Mouse (Mus musculus): Measurements from ENCODE around the gene Slit3. TPM values are rescaled to one million over a fixed set of nuclear protein-coding genes. Genes with fewer than 3 reads are reported as not detected.

Slit3 gene
- polyA plus RNA-seq, 1 experiment from 2014 or later, result 24.1 TPM

GRCm38 (mm10) chr11:35481611-35482363 lies 360.8 kb downstream of the Slit3 start:
- 0 out of 2 replicates have a peak, but pooled peaks cover 5% of the 10 kb centered on the region for H3K9me3 ChIP-seq (ENCODE audit: control insufficient read depth, low read length)
- 87% methylated on average over 9 of the region's 9 CpGs for WGBS
- H3K36me3 ChIP-seq (ENCODE audit: control insufficient read depth, insufficient read depth, low read length), result no peaks in the 10 kb centered on the region
- H3K9ac ChIP-seq (ENCODE audit: low read depth, low read length), result no peak overlapping the region
- DNase-seq (ENCODE audit: low spot score), result no peak
- H3K27ac ChIP-seq (replicated peaks; ENCODE audit: low read depth, low read length), result no peak overlapping the region
- H3K27me3 ChIP-seq (replicated peaks; ENCODE audit: control insufficient read depth, insufficient read depth, low read length), result no peaks in the 10 kb centered on the region
- no peak overlapping the region for H3K4me3 ChIP-seq (ENCODE audit: low read depth, low read length)
- H3K4me2 ChIP-seq (ENCODE audit: low read depth, low read length), result no peak overlapping the region
- no peak for ATAC-seq (ENCODE audit: low read depth)
- no peaks in the 10 kb centered on the region for H3K4me1 ChIP-seq (ENCODE audit: control insufficient read depth, insufficient read depth, low read length)

GRCm38 (mm10) chr11:35487966-35488365 lies 366.9 kb downstream of the Slit3 start:
- no peak overlapping the region for H3K9ac ChIP-seq (ENCODE audit: low read depth, low read length)
- H3K4me1 ChIP-seq (ENCODE audit: control insufficient read depth, insufficient read depth, low read length), result no peaks in the 10 kb centered on the region
- no peak overlapping the region for H3K4me3 ChIP-seq (ENCODE audit: low read depth, low read length)
- no peak overlapping the region for H3K4me2 ChIP-seq (ENCODE audit: low read depth, low read length)
- no peak overlapping the region for H3K27ac ChIP-seq (replicated peaks; ENCODE audit: low read depth, low read length)
- no peaks in the 10 kb centered on the region for H3K9me3 ChIP-seq (ENCODE audit: control insufficient read depth, low read length)
- H3K27me3 ChIP-seq (replicated peaks; ENCODE audit: control insufficient read depth, insufficient read depth, low read length), result no peaks in the 10 kb centered on the region
- WGBS, result 85% methylated on average over 5 of the region's 5 CpGs
- ATAC-seq (ENCODE audit: low read depth) (no peak), DNase-seq (ENCODE audit: low spot score) (no peak)
- no peaks in the 10 kb centered on the region for H3K36me3 ChIP-seq (ENCODE audit: control insufficient read depth, insufficient read depth, low read length)

GRCm38 (mm10) chr11:35491701-35492100 lies 370.7 kb downstream of the Slit3 start:
- no peaks in the 10 kb centered on the region for H3K36me3 ChIP-seq (ENCODE audit: control insufficient read depth, insufficient read depth, low read length)
- H3K27me3 ChIP-seq (replicated peaks; ENCODE audit: control insufficient read depth, insufficient read depth, low read length), result no peaks in the 10 kb centered on the region
- H3K9ac ChIP-seq (ENCODE audit: low read depth, low read length), result no peak overlapping the region
- DNase-seq (ENCODE audit: low spot score) (no peak), ATAC-seq (ENCODE audit: low read depth) (no peak)
- WGBS, result 61% methylated on average over 5 of the region's 5 CpGs
- no peak overlapping the region for H3K4me3 ChIP-seq (ENCODE audit: low read depth, low read length)
- H3K9me3 ChIP-seq (ENCODE audit: control insufficient read depth, low read length), result no peaks in the 10 kb centered on the region
- H3K4me1 ChIP-seq (ENCODE audit: control insufficient read depth, insufficient read depth, low read length), result no peaks in the 10 kb centered on the region
- no peak overlapping the region for H3K27ac ChIP-seq (replicated peaks; ENCODE audit: low read depth, low read length)
- no peak overlapping the region for H3K4me2 ChIP-seq (ENCODE audit: low read depth, low read length)

- Histone ChIP-seq H3K9ac (ENCODE audit: low read depth, low read length) (no peak overlapping the region), H3K27ac (replicated peaks; ENCODE audit: low read depth, low read length) (no peak overlapping the region), H3K4me2 (ENCODE audit: low read depth, low read length) (no peak overlapping the region), H3K36me3 (ENCODE audit: control insufficient read depth, insufficient read depth, low read length) (no peaks in the 10 kb centered on the region), H3K4me1 (ENCODE audit: control insufficient read depth, insufficient read depth, low read length) (peaks cover under 1% of the 10 kb centered on the region; the same call in 1 of the 2 replicates), H3K9me3 (ENCODE audit: control insufficient read depth, low read length) (no peaks in the 10 kb centered on the region), H3K4me3 (ENCODE audit: low read depth, low read length) (no peak overlapping the region), H3K27me3 (replicated peaks; ENCODE audit: control insufficient read depth, insufficient read depth, low read length) (no peaks in the 10 kb centered on the region)
- 80% methylated on average over 10 of the region's 10 CpGs for WGBS
- ATAC-seq (ENCODE audit: low read depth), result no peak
- DNase-seq (ENCODE audit: low spot score), result no peak
Observed at GRCm38 (mm10) chr11:35496874-35497273, 375.9 kb downstream of the Slit3 start.

- WGBS, result 68% methylated on average over 8 of the region's 8 CpGs
- no peak overlapping the region for H3K4me2 ChIP-seq (ENCODE audit: low read depth, low read length)
- no peaks in the 10 kb centered on the region for H3K36me3 ChIP-seq (ENCODE audit: control insufficient read depth, insufficient read depth, low read length)
- no peaks in the 10 kb centered on the region for H3K9me3 ChIP-seq (ENCODE audit: control insufficient read depth, low read length)
- DNase-seq (ENCODE audit: low spot score), result no peak
- H3K4me3 ChIP-seq (ENCODE audit: low read depth, low read length), result no peak overlapping the region
- no peak overlapping the region for H3K9ac ChIP-seq (ENCODE audit: low read depth, low read length)
- H3K4me1 ChIP-seq (ENCODE audit: control insufficient read depth, insufficient read depth, low read length), result peaks cover 3% of the 10 kb centered on the region; the same call in 1 of the 2 replicates
- no peaks in the 10 kb centered on the region for H3K27me3 ChIP-seq (replicated peaks; ENCODE audit: control insufficient read depth, insufficient read depth, low read length)
- ATAC-seq (ENCODE audit: low read depth), result no peak
- H3K27ac ChIP-seq (replicated peaks; ENCODE audit: low read depth, low read length), result no peak overlapping the region
Observed at GRCm38 (mm10) chr11:35497961-35498360, 376.9 kb downstream of the Slit3 start.

- no peak overlapping the region for H3K4me2 ChIP-seq (ENCODE audit: low read depth, low read length)
- DNase-seq (ENCODE audit: low spot score) (no peak), ATAC-seq (ENCODE audit: low read depth) (no peak)
- 17% methylated on average over 3 of the region's 3 CpGs for WGBS
- H3K4me3 ChIP-seq (ENCODE audit: low read depth, low read length), result no peak overlapping the region
- no peak overlapping the region for H3K9ac ChIP-seq (ENCODE audit: low read depth, low read length)
- no peaks in the 10 kb centered on the region for H3K36me3 ChIP-seq (ENCODE audit: control insufficient read depth, insufficient read depth, low read length)
- peaks cover 3% of the 10 kb centered on the region; the same call in 1 of the 2 replicates for H3K4me1 ChIP-seq (ENCODE audit: control insufficient read depth, insufficient read depth, low read length)
- no peaks in the 10 kb centered on the region for H3K27me3 ChIP-seq (replicated peaks; ENCODE audit: control insufficient read depth, insufficient read depth, low read length)
- no peaks in the 10 kb centered on the region for H3K9me3 ChIP-seq (ENCODE audit: control insufficient read depth, low read length)
- no peak overlapping the region for H3K27ac ChIP-seq (replicated peaks; ENCODE audit: low read depth, low read length)
Observed at GRCm38 (mm10) chr11:35502128-35502527, 381.1 kb downstream of the Slit3 start.

GRCm38 (mm10) chr11:35504051-35504450 lies 383.0 kb downstream of the Slit3 start:
- Histone ChIP-seq H3K36me3 (ENCODE audit: control insufficient read depth, insufficient read depth, low read length) (no peaks in the 10 kb centered on the region), H3K27me3 (replicated peaks; ENCODE audit: control insufficient read depth, insufficient read depth, low read length) (no peaks in the 10 kb centered on the region), H3K4me3 (ENCODE audit: low read depth, low read length) (no peak overlapping the region), H3K4me1 (ENCODE audit: control insufficient read depth, insufficient read depth, low read length) (peaks cover 7% of the 10 kb centered on the region), H3K27ac (replicated peaks; ENCODE audit: low read depth, low read length) (no peak overlapping the region), H3K4me2 (ENCODE audit: low read depth, low read length) (no peak overlapping the region), H3K9ac (ENCODE audit: low read depth, low read length) (no peak overlapping the region), H3K9me3 (ENCODE audit: control insufficient read depth, low read length) (no peaks in the 10 kb centered on the region)
- DNase-seq (ENCODE audit: low spot score) (no peak), ATAC-seq (ENCODE audit: low read depth) (no peak)
- WGBS, result 53% methylated on average over 5 of the region's 5 CpGs

- Histone ChIP-seq H3K9me3 (ENCODE audit: control insufficient read depth, low read length) (no peaks in the 10 kb centered on the region), H3K36me3 (ENCODE audit: control insufficient read depth, insufficient read depth, low read length) (no peaks in the 10 kb centered on the region), H3K27ac (replicated peaks; ENCODE audit: low read depth, low read length) (no peak overlapping the region), H3K4me3 (ENCODE audit: low read depth, low read length) (no peak overlapping the region), H3K27me3 (replicated peaks; ENCODE audit: control insufficient read depth, insufficient read depth, low read length) (no peaks in the 10 kb centered on the region), H3K4me2 (ENCODE audit: low read depth, low read length) (no peak overlapping the region), H3K4me1 (ENCODE audit: control insufficient read depth, insufficient read depth, low read length) (peaks cover 14% of the 10 kb centered on the region), H3K9ac (ENCODE audit: low read depth, low read length) (no peak overlapping the region)
- no peak for ATAC-seq (ENCODE audit: low read depth)
- DNase-seq (ENCODE audit: low spot score), result no peak
- WGBS, result 56% methylated on average over 8 of the region's 8 CpGs
Observed at GRCm38 (mm10) chr11:35504916-35505315, 383.9 kb downstream of the Slit3 start.

GRCm38 (mm10) chr11:35505316-35505715 lies 384.3 kb downstream of the Slit3 start:
- H3K9ac ChIP-seq (ENCODE audit: low read depth, low read length), result no peak overlapping the region
- no peak overlapping the region for H3K4me3 ChIP-seq (ENCODE audit: low read depth, low read length)
- ATAC-seq (ENCODE audit: low read depth), result no peak
- WGBS, result 52% methylated on average over 4 of the region's 4 CpGs
- H3K36me3 ChIP-seq (ENCODE audit: control insufficient read depth, insufficient read depth, low read length), result no peaks in the 10 kb centered on the region
- H3K27ac ChIP-seq (replicated peaks; ENCODE audit: low read depth, low read length), result no peak overlapping the region
- no peaks in the 10 kb centered on the region for H3K9me3 ChIP-seq (ENCODE audit: control insufficient read depth, low read length)
- H3K4me1 ChIP-seq (ENCODE audit: control insufficient read depth, insufficient read depth, low read length), result peaks cover 18% of the 10 kb centered on the region
- no peak for DNase-seq (ENCODE audit: low spot score)
- H3K27me3 ChIP-seq (replicated peaks; ENCODE audit: control insufficient read depth, insufficient read depth, low read length), result no peaks in the 10 kb centered on the region
- H3K4me2 ChIP-seq (ENCODE audit: low read depth, low read length), result no peak overlapping the region
